ENCODE assay signal across 8 mouse cellular contexts in genomic region chr12:77667875-77668204, GRCm38 (mm10).
DNase-seq lines count a peak whose midpoint lies in the region; ATAC-seq lines count a peak whose summit lies in the region.

No protein-coding gene starts in this region.

- peak; percentile 79 for ATAC-seq in forebrain, embryonic 15.5 days (replicated peaks)
- ATAC-seq in hindbrain, embryonic 15.5 days (ENCODE audit: low FRiP score, low read depth) = peak; percentile 52; the same call in 1 of the 2 replicates
- ATAC-seq in monocyte, adult 5-6 weeks (replicated peaks; ENCODE audit: insufficient number of reproducible peaks, low FRiP score, low TSS enrichment, poor library complexity, severe bottlenecking) = no peak

- DNase-seq in Muller cell, postnatal 12 days (ENCODE audit: inconsistent ontology term) = peak; percentile 40
- DNase-seq in c-Kit-positive CD71-positive TER-119-positive erythroid progenitor cells, embryonic 14.5 days (ENCODE audit: low spot score) = peak; percentile 40
- DNase-seq in layer of hippocampus, postnatal 25 days (ENCODE audit: extremely low spot score in 1 of 2, low spot score in 1 of 2) = peak; percentile 66 to 88
- peak; percentile 87 for DNase-seq in mesoderm, embryonic 11.5 days (ENCODE audit: low read depth, low spot score)
- peak; percentile 87 for DNase-seq in right cerebral cortex, postnatal 4 days

- no peaks in the 10 kb centered on the region for H3K9me3 ChIP-seq in forebrain, embryonic 15.5 days
- H3K9me3 ChIP-seq in hindbrain, embryonic 15.5 days = no peaks in the 10 kb centered on the region

- H3K4me2 ChIP-seq in forebrain, embryonic 15.5 days (replicated peaks) = no peak overlapping the region
- no peak overlapping the region for H3K4me2 ChIP-seq in hindbrain, embryonic 15.5 days

- H3K9ac ChIP-seq in forebrain, embryonic 15.5 days (replicated peaks) = no peak overlapping the region
- no peak overlapping the region for H3K9ac ChIP-seq in hindbrain, embryonic 15.5 days

- WGBS in forebrain, embryonic 15.5 days = 1% methylated on average over 6 of the region's 6 CpGs
- whole genome bisulfite sequencing in hindbrain, embryonic 15.5 days = 2% methylated on average over 6 of the region's 6 CpGs

- no peaks in the 10 kb centered on the region; the same call in 1 of the 2 replicates for H3K4me1 ChIP-seq in forebrain, embryonic 15.5 days
- peaks cover 19% of the 10 kb centered on the region for H3K4me1 ChIP-seq in hindbrain, embryonic 15.5 days (replicated peaks)

- no peak overlapping the region for H3K27ac ChIP-seq in forebrain, embryonic 15.5 days (replicated peaks)
- no peak overlapping the region for H3K27ac ChIP-seq in hindbrain, embryonic 15.5 days (replicated peaks)

- no peak overlapping the region for H3K4me3 ChIP-seq in forebrain, embryonic 15.5 days
- no peak overlapping the region for H3K4me3 ChIP-seq in hindbrain, embryonic 15.5 days

- H3K36me3 ChIP-seq in forebrain, embryonic 15.5 days = no peaks in the 10 kb centered on the region
- H3K36me3 ChIP-seq in hindbrain, embryonic 15.5 days = no peaks in the 10 kb centered on the region

- H3K27me3 ChIP-seq in forebrain, embryonic 15.5 days = no peaks in the 10 kb centered on the region
- no peaks in the 10 kb centered on the region for H3K27me3 ChIP-seq in hindbrain, embryonic 15.5 days
